Mouse (Mus musculus) heart, embryonic 10.5 days (tissue): Measurements from ENCODE around the gene Tmub1. TPM values are rescaled to one million over a fixed set of nuclear protein-coding genes. Genes with fewer than 3 reads are reported as not detected.
"Not testable (repeated sequence)": the region's sequence is repeated elsewhere in the genome, so short reads cannot be mapped to it uniquely, and the experiment has no call there.

Experiments
- DNase-seq: peaks from one replicate; pipeline ENCODE4 v3.0.0-alpha.2; 2017; ENCODE audit warnings: low spot score
- H3K27ac ChIP-seq: fragments of 300-500 bp; sonication (generic); 2 replicates; pipeline ENCODE4 v1.5.1; 2016; ENCODE audit warnings: mild to moderate bottlenecking
- H3K27me3 ChIP-seq: fragments of 300-500 bp; sonication (generic); 2 replicates; pipeline ENCODE4 v1.6.1; 2016; ENCODE audit warnings: mild to moderate bottlenecking; ENCODE audit not compliant: poor library complexity, insufficient read depth, severe bottlenecking
- H3K36me3 ChIP-seq: fragments of 300-500 bp; sonication (generic); 2 replicates; pipeline ENCODE4 v1.6.1; 2016; ENCODE audit warnings: mild to moderate bottlenecking, moderate library complexity
- H3K4me1 ChIP-seq: fragments of 300-500 bp; sonication (generic); 2 replicates; pipeline ENCODE4 v1.6.1; 2016; ENCODE audit warnings: mild to moderate bottlenecking
- H3K4me3 ChIP-seq: fragments of 300-500 bp; sonication (generic); 2 replicates; pipeline ENCODE4 v1.5.1; 2016; ENCODE audit warnings: mild to moderate bottlenecking, moderate library complexity
- H3K9me3 ChIP-seq: fragments of 300-500 bp; sonication (generic); 2 replicates; pipeline ENCODE4 v1.6.1; 2016; ENCODE audit warnings: mild to moderate bottlenecking, moderate library complexity
- WGBS: fragments of 180-500 bp; shearing (Covaris S2); methylation state at CpG from one replicate; pipeline ENCODE4 v1.1.7; 2016; 5-methylcytosine and 5-hydroxymethylcytosine counted together
- polyA plus RNA-seq: library from polyadenylated mRNA; unstranded; fragments of >200 nt; fragmentation: Nextera tagmentation; extraction: Ambion mirVana; gene quantifications from 2 replicates; pipeline ENCODE4 v1.2.1, GENCODE M21; 2016

Gene Tmub1
- polyA plus RNA-seq, 1 experiment from 2014 or later = 22.3 TPM

GRCm38 (mm10) chr5:24413042-24413693 is 34.5 kb downstream of the Tmub1 start, which contains the start of gene Asic3:
Gene Asic3, plus strand, starts transcription at chr5:24413392.
- Histone ChIP-seq H3K4me1 (peaks cover 23% of the 10 kb centered on the region), H3K36me3 (peaks cover 14% of the 10 kb centered on the region), H3K9me3 (no peaks in the 10 kb centered on the region), H3K27ac (no peak within 1 kb of the TSS), H3K4me3 (no peak within 1 kb of the TSS), H3K27me3 (peaks cover 34% of the 10 kb centered on the region)
- no peak for DNase-seq
- WGBS = 43% methylated on average over 11 of the region's 11 CpGs

GRCm38 (mm10) chr5:24412063-24412462 is 35.6 kb downstream of the Tmub1 start:
- Histone ChIP-seq H3K27me3 (peaks cover 26% of the 10 kb centered on the region), H3K9me3 (no peaks in the 10 kb centered on the region), H3K36me3 (peaks cover 25% of the 10 kb centered on the region), H3K4me1 (peaks cover 23% of the 10 kb centered on the region), H3K4me3 (no peak overlapping the region), H3K27ac (no peak overlapping the region)
- WGBS = 80% methylated on average over 2 of the region's 2 CpGs
- DNase-seq = no peak

GRCm38 (mm10) chr5:24409466-24409865 is 38.2 kb downstream of the Tmub1 start:
- H3K36me3 ChIP-seq = peaks cover 50% of the 10 kb centered on the region
- WGBS = 72% methylated on average over 2 of the region's 2 CpGs
- no peaks in the 10 kb centered on the region for H3K9me3 ChIP-seq
- peaks cover 16% of the 10 kb centered on the region for H3K27me3 ChIP-seq
- no peak overlapping the region for H3K4me3 ChIP-seq
- H3K27ac ChIP-seq = no peak overlapping the region
- peaks cover 20% of the 10 kb centered on the region for H3K4me1 ChIP-seq
- no peak for DNase-seq

- no peak for DNase-seq
- Histone ChIP-seq H3K27ac (no peak overlapping the region), H3K36me3 (peaks cover 57% of the 10 kb centered on the region), H3K4me1 (peaks cover 24% of the 10 kb centered on the region), H3K27me3 (peaks cover 8% of the 10 kb centered on the region), H3K9me3 (no peaks in the 10 kb centered on the region), H3K4me3 (no peak overlapping the region)
- 93% methylated on average over 13 of the region's 13 CpGs for WGBS
Observed at GRCm38 (mm10) chr5:24408651-24409050, 39.0 kb downstream of the Tmub1 start.

GRCm38 (mm10) chr5:24405389-24405876 is 42.2 kb downstream of the Tmub1 start:
- WGBS = 52% methylated on average over 3 of the region's 3 CpGs
- Histone ChIP-seq H3K4me1 (peaks cover 20% of the 10 kb centered on the region; the same call in 1 of the 2 replicates), H3K27ac (no peak overlapping the region), H3K4me3 (no peak overlapping the region), H3K9me3 (no peaks in the 10 kb centered on the region), H3K36me3 (peaks cover 86% of the 10 kb centered on the region), H3K27me3 (no peaks in the 10 kb centered on the region)
- no peak for DNase-seq

GRCm38 (mm10) chr5:24404594-24405360 is 42.9 kb downstream of the Tmub1 start:
- Histone ChIP-seq H3K9me3 (no peaks in the 10 kb centered on the region), H3K27me3 (no peaks in the 10 kb centered on the region), H3K36me3 (peaks cover 93% of the 10 kb centered on the region), H3K27ac (no peak overlapping the region), H3K4me1 (peaks cover 26% of the 10 kb centered on the region), H3K4me3 (no peak overlapping the region)
- DNase-seq = no peak
- 79% methylated on average over 6 of the region's 6 CpGs for WGBS

- Histone ChIP-seq H3K4me3 (no peak overlapping the region), H3K9me3 (no peaks in the 10 kb centered on the region), H3K4me1 (peaks cover 38% of the 10 kb centered on the region), H3K36me3 (peaks cover 70% of the 10 kb centered on the region), H3K27ac (no peak overlapping the region), H3K27me3 (no peaks in the 10 kb centered on the region)
- WGBS = 79% methylated on average over 9 of the region's 9 CpGs
- no peak for DNase-seq
Observed at GRCm38 (mm10) chr5:24401969-24402368, 45.7 kb downstream of the Tmub1 start.

GRCm38 (mm10) chr5:24400911-24401605 is 46.6 kb downstream of the Tmub1 start:
- peaks cover 63% of the 10 kb centered on the region for H3K36me3 ChIP-seq
- no peak overlapping the region for H3K4me3 ChIP-seq
- no peak overlapping the region for H3K27ac ChIP-seq
- peaks cover 38% of the 10 kb centered on the region for H3K4me1 ChIP-seq
- H3K9me3 ChIP-seq = no peaks in the 10 kb centered on the region
- no peaks in the 10 kb centered on the region for H3K27me3 ChIP-seq
- WGBS = 87% methylated on average over 5 of the region's 5 CpGs
- no peak for DNase-seq

- Histone ChIP-seq H3K4me1 (peaks cover 35% of the 10 kb centered on the region), H3K4me3 (no peak overlapping the region), H3K36me3 (peaks cover 56% of the 10 kb centered on the region), H3K9me3 (no peaks in the 10 kb centered on the region), H3K27ac (no peak overlapping the region), H3K27me3 (no peaks in the 10 kb centered on the region)
- DNase-seq = no peak
- 90% methylated on average over 11 of the region's 11 CpGs for WGBS
Observed at GRCm38 (mm10) chr5:24400362-24400761, 47.3 kb downstream of the Tmub1 start.

- H3K27me3 ChIP-seq = no peaks in the 10 kb centered on the region
- H3K4me3 ChIP-seq = no peak overlapping the region
- peaks cover 51% of the 10 kb centered on the region for H3K36me3 ChIP-seq
- DNase-seq = no peak
- H3K4me1 ChIP-seq = peaks cover 34% of the 10 kb centered on the region
- no peak overlapping the region for H3K27ac ChIP-seq
- no peaks in the 10 kb centered on the region for H3K9me3 ChIP-seq
- WGBS = 77% methylated on average over 10 of the region's 10 CpGs
Observed at GRCm38 (mm10) chr5:24399686-24400085, 48.0 kb downstream of the Tmub1 start.

GRCm38 (mm10) chr5:24396254-24396653 is 51.4 kb downstream of the Tmub1 start:
- H3K36me3 ChIP-seq = peaks cover 20% of the 10 kb centered on the region
- not testable (repeated sequence) for H3K9me3 ChIP-seq, H3K27ac ChIP-seq, H3K4me3 ChIP-seq, H3K27me3 ChIP-seq, DNase-seq
- peaks cover 46% of the 10 kb centered on the region for H3K4me1 ChIP-seq
- WGBS = 83% methylated on average over 6 of the region's 6 CpGs
